Mouse (Mus musculus) megakaryocyte-erythroid progenitor cell, adult 5-6 weeks (primary cell): ENCODE data around the gene Kcns1. TPM values are rescaled to one million over a fixed set of nuclear protein-coding genes. Genes with fewer than 3 reads are reported as not detected.

ENCODE experiments used
- ATAC-seq: replicated peaks from 2 replicates; pipeline ENCODE4 v1.8.0; 2016; ENCODE audit warnings: mild to moderate bottlenecking, inconsistent platforms; ENCODE audit not compliant: severe bottlenecking, poor library complexity, low FRiP score, low TSS enrichment
- total RNA-seq, 2 experiments: library from RNA; stranded (forward) in 1 of 2; stranded (reverse) in 1 of 2; fragments of 200-1000, 215-1000 nt in 1 of 2; fragments of >200 nt in 1 of 2; fragmentation: Nextera tagmentation in 1 of 2; gene quantifications; 2 replicates each; pipeline ENCODE4 v1.2.3; 2014 to 2017

Gene Kcns1
- total RNA-seq, 2 experiments from 2014 or later: 0.26 to 2.2 TPM

- no peak for ATAC-seq
Observed at GRCm38 (mm10) chr2:164174649-164175395, 3.9 kb upstream of the Kcns1 start.

GRCm38 (mm10) chr2:164173394-164173793 lies 2.5 kb upstream of the Kcns1 start:
- ATAC-seq: peak; percentile 68

DNA sequence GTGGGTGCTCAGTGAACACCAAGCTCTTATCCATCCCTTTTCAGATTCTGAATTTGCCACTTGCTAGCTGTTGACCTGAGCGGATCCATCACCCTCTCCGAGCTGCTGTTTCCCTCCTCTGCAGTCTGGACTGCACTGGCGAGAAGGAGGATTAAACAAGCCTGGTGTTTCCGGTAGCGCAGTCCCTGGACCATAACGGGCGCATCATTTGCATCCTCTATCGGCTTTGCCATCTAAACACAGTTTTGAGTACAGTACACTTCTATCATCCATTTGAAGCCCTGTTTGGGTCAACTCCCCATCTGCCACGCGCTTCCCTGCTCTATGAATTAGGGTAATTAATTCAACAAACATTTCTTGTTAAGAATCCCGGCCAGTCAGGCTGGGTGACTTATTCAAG lies 587 bp downstream of the Kcns1 start:
- ATAC-seq: no peak

DNA sequence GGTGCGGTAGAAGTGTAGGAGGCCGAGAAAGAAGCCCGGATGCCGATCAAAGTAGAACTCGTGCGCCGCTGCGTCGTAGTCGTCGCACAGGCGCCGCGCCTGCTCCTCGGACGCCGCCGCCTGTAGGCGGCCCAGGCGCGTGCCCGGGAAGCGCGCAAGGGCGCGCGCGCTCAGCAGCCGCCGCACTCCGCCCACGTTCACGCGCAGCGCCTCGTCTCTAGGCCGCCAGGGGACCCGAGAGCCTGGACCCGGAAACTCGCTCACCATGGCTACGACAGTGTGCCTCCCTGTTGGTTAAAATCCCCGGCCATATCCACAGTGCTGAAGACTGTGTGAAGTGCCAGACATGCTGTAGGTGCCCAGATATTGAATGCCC lies 2.4 kb downstream of the Kcns1 start:
- ATAC-seq: peak; percentile 34; the same call in 1 of the 2 replicates

GRCm38 (mm10) chr2:164167752-164168570 lies 3.0 kb downstream of the Kcns1 start:
- ATAC-seq: 0 out of 2 replicates have a peak, but pooled peaks have one; percentile 16

DNA sequence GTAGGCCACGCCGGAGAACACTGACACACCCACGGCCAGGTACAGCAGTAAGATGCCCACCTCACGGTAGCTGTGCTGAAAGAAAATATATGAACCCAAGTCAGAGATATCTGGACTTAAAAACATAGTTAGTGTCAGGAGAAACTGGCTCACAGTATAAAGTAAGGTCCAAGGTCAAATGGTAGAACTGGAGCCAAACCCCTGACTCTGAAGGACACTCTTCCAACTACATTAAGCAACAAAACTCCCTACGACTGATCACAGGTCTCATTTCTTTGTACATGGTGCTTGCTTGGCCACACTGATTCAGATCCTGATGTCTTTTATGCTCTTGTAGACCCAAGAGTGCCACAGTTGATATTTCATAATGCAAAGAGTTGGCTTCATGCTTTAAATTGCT lies 6.0 kb downstream of the Kcns1 start:
- no peak for ATAC-seq

- ATAC-seq: no peak
Observed at GRCm38 (mm10) chr2:164161515-164162055, 9.3 kb downstream of the Kcns1 start.

DNA sequence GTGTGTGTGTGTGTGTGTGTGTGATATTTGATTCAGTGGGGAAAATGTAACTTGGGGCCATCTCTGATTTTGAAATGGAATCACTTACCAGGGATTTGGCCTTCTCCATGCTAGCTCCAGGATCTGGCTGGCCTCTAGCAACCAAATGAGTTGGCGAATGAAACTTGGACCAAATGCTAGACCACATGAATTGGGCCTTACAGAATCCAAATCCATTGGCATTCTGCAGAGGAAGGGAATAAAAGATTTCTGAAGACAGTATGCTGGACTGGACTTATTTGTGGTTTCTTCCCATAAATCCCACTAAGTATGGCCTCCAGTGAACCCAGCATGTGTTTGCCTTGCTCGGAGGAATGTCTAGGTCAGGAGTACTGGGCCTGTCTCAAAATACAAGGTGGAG lies 12.1 kb downstream of the Kcns1 start:
- ATAC-seq: no peak

DNA sequence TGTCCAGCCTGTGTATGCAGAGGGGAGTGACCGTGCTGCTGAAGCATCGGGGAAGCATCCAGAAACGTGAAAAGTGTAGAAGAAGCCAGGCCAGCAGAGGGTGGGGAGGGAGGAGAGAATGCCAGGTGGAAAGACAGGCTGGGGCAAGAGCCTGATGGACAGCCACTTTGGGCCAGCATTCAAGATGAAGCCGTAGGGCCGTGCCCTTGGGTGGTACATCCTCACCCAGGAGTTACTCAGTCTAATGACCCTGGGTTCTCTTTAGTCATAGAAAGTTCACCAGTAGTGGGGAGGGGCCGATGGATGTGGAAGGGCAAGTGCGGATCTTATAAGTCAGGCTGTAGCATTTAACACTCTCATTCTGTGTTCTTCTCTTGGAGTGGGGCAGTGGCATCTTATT lies 14.8 kb downstream of the Kcns1 start:
- no peak for ATAC-seq

DNA sequence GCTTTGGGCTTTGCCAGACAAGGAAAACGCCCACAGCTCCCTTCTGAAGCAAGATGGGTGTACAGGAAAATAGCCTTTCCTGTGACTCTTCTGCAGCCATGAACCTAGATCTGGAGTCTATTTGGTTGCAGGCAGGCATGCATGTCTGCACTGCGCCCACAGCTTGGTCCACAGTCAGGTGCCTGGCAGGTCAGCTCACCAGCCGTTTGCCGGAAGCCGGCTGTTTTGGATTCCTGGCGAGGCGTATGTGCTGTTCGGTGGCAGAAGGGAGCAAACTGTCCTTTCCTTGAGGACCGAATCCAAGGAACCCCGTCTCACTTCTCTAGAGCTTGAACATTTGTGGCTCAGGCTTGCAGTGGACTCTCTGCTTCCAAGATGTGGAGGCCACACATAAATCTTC lies 16.9 kb downstream of the Kcns1 start:
- no peak for ATAC-seq

GRCm38 (mm10) chr2:164152341-164152740 lies 18.6 kb downstream of the Kcns1 start:
- no peak for ATAC-seq

DNA sequence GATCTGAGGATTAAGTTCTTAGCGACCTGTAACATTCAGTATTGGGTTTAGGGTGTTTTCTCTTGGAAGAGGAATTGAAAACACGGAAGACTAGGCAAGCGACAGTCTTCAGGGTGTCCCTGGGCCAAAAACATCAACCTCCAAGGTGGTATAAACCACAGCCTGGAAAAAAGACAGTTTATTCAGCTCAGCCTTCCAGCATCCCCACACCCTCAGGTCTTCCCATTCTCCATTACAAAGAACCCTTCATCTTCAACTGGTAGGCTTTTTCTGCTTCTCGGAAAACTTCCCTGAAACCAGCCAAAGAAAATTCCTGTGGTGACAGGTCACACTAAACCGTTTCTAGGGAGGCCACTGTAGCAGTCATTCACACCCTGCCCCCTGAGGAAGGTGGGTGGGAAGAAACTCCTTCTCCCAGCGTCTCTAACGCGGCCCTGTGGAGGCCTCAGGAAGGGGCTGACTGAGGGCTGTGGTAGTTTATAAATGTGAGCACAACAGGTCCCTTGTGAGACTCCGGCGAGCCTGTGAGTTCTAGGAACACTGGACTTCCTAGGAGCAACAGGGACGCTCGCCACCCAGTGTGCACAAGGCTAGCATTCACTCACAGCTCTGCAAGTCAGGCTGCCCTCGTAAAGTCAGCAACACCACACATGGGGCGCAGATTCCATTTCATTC lies 20.7 kb downstream of the Kcns1 start:
- no peak for ATAC-seq

DNA sequence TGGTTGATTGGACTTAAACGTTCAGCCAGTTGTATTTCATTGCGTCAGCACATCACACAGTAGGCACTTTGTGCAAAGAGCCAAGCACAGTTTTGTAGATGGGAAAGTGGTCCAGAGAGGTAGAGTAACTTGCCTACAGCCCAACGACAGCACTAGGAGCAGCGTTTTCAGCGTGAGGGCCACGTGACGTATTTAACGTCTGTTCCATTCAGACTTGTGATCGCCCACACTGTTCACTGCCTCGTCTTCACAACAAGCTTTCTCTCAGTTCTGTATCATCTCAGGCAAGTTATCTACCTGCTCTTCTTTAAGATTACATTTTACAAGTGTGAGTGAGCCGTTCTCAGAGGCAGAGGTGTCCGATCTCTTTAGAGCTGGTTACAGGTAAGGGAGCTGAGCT lies 24.4 kb downstream of the Kcns1 start:
- ATAC-seq: no peak

DNA sequence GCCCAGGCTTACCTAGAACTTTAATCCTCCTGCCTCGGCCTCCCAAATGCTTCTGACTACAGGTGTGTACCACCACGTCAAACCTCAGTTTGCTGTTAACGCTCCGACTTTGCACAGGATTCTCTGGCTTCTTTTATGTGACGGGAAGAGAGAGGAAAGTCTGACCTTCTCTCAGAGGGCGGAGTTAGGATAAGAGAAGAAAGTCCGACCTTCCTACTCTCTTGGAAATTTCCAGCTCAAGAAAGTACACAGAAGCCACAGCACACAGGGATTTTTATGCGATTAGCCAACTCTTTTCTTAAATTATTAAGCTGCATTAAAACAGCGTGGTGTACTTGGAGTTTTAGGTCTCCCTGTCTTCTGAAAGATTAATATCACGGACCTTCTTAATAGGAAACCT lies 26.4 kb downstream of the Kcns1 start:
- no peak for ATAC-seq

- no peak for ATAC-seq
Observed at GRCm38 (mm10) chr2:164144025-164144424, 26.9 kb downstream of the Kcns1 start.

GRCm38 (mm10) chr2:164142021-164142420 lies 28.9 kb downstream of the Kcns1 start:
- ATAC-seq: peak; percentile 38; the same call in 1 of the 2 replicates

GRCm38 (mm10) chr2:164137754-164138153 lies 33.2 kb downstream of the Kcns1 start:
- ATAC-seq: no peak

GRCm38 (mm10) chr2:164136393-164136792 lies 34.5 kb downstream of the Kcns1 start:
- 0 out of 2 replicates have a peak, but pooled peaks have one; percentile 33 for ATAC-seq

GRCm38 (mm10) chr2:164135367-164135766 lies 35.5 kb downstream of the Kcns1 start:
- ATAC-seq: no peak

DNA sequence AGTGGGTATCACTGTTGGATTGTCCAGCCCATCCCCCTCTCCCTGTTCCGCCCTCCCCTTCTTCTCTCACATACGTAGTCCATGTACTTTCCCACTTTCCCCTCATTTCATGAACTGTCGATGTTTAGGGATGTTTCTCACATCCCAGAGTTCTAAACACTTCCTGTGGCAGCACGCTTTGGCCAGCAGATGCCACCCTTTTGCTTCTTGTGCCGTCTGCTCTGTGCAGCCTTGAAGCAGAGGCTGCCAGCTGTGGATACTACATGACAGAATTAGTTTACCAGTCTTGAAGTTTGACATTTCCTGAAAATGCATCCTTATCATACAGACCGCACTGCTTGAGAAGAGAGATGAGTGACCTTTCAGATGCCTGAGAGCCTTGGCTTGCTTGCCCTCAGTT lies 36.4 kb downstream of the Kcns1 start:
- 0 out of 2 replicates have a peak, but pooled peaks have one; percentile 7 for ATAC-seq
